Mouse (Mus musculus) midbrain, postnatal 0 days (tissue): Measurements from ENCODE around the gene Arap2. TPM values are rescaled to one million over a fixed set of nuclear protein-coding genes. Genes with fewer than 3 reads are reported as not detected.
"Not testable (repeated sequence)": the region's sequence is repeated elsewhere in the genome, so short reads cannot be mapped to it uniquely, and the experiment has no call there.

Experiments
- ATAC-seq: fragments of 200-750 bp; cut with Nextera tagmentation; 2 replicates; pipeline ENCODE4 v1.8.0; 2017; ENCODE audit warnings: moderate number of reproducible peaks, mild to moderate bottlenecking, moderate TSS enrichment, moderate library complexity; ENCODE audit not compliant: low FRiP score
- DNase-seq: peaks from one replicate; pipeline ENCODE4 v3.0.0-alpha.2; 2015; ENCODE audit warnings: low spot score
- H3K27ac ChIP-seq: fragments of 300-500 bp; sonication (generic); 2 replicates; pipeline ENCODE4 v1.5.1; 2014; ENCODE audit warnings: low read depth, mild to moderate bottlenecking, low read length, mixed read lengths
- H3K27me3 ChIP-seq: fragments of 300-500 bp; sonication (generic); 2 replicates; pipeline ENCODE4 v1.6.1; 2014; ENCODE audit warnings: low read length, control low read depth, mixed read lengths; ENCODE audit not compliant: insufficient read depth
- H3K36me3 ChIP-seq: fragments of 300-500 bp; sonication (generic); 2 replicates; pipeline ENCODE4 v1.6.1; 2014; ENCODE audit warnings: low read length, control low read depth, mixed read lengths; ENCODE audit not compliant: insufficient read depth
- H3K4me1 ChIP-seq: fragments of 300-500 bp; sonication (generic); 2 replicates; pipeline ENCODE4 v1.6.1; 2014; ENCODE audit warnings: mild to moderate bottlenecking, control low read depth, antibody characterized with exemption, low read length, mixed read lengths; ENCODE audit not compliant: insufficient read depth
- H3K4me2 ChIP-seq: fragments of 300-500 bp; sonication (generic); 2 replicates; pipeline ENCODE4 v1.6.1; 2014; ENCODE audit warnings: low read depth, mild to moderate bottlenecking, low read length, mixed read lengths; ENCODE audit not compliant: poor library complexity, severe bottlenecking
- H3K4me3 ChIP-seq: fragments of 300-500 bp; sonication (generic); 2 replicates; pipeline ENCODE4 v1.5.1; 2014; ENCODE audit warnings: low read depth, mild to moderate bottlenecking, low read length, moderate library complexity
- H3K9ac ChIP-seq: fragments of 300-500 bp; sonication (generic); replicated peaks from 2 replicates; pipeline ENCODE4 v1.6.1; 2014; ENCODE audit warnings: mild to moderate bottlenecking, low read length, moderate library complexity, mixed read lengths; ENCODE audit not compliant: poor library complexity, severe bottlenecking
- H3K9me3 ChIP-seq: fragments of 300-500 bp; sonication (generic); 2 replicates; pipeline ENCODE4 v1.6.1; 2016; ENCODE audit warnings: low read length, control low read depth
- CTCF ChIP-seq: IDR thresholded peaks from 2 replicates; pipeline ENCODE4 v1.5.1; 2016; ENCODE audit warnings: antibody characterized with exemption, mild to moderate bottlenecking
- WGBS: fragments of 180-500 bp; shearing (Covaris S2); extraction: QIAGEN DNeasy Blood & Tissue Kit; methylation state at CpG from one replicate; pipeline ENCODE4 v1.1.7; 2014; 5-methylcytosine and 5-hydroxymethylcytosine counted together
- polyA plus RNA-seq: library from polyadenylated mRNA; unstranded; fragments of >200 nt; fragmentation: Nextera tagmentation; extraction: Ambion mirVana; gene quantifications from 2 replicates; pipeline ENCODE4 v1.2.1, GENCODE M21; 2015
- total RNA-seq: library from RNA; depleted of rRNA; stranded (reverse); fragments of >200 nt; gene quantifications from 2 replicates; pipeline ENCODE4 v1.2.3, GENCODE M21; 2014

Gene Arap2
- total and polyA plus RNA-seq, 2 experiments from 2014 or later = 10.8 to 16.7 TPM

DNA sequence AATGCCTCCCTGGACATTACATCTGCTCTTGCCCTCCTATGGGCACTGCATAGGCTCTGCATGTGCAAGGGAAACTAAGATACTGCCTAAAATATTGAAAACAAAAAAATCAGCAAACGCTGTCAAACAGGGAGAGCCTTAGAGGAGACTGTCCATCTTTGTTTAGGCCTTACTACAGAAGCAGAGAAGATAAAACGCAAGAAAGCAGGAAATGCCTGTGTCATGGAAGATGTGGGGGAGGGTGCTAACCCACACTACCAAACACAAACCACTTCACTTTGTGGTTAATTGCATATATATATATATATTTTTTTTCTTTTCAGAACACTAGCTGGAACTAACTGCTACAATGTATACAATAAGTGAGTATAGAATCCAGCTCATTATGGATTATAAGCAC is 14.3 kb downstream of the Arap2 start:
- H3K9ac ChIP-seq = no peak overlapping the region

DNA sequence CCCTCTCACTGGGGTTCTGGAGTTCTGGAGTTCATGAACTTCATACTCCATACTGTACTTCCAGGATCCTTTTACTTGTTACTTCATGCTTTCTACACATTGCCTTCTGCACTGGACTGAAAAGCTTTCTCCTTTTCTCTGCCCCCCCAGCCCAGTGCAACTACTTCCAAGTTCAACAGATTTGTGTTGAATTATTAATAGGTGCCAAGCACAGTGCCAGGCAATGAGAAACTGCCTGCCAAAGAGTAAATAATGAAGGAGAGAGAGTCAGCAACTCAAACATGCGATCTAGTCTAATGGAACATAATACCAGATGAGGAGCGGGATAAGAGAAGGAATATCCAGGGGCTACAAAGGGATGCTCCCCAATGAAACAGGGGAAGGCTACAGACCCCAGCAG is 17.8 kb downstream of the Arap2 start:
- H3K9ac ChIP-seq = no peak overlapping the region
- WGBS = 75% methylated on average over 2 of the region's 2 CpGs
- DNase-seq (no peak), ATAC-seq (no peak)
- H3K4me2 ChIP-seq = no peak overlapping the region
- no peaks in the 10 kb centered on the region for H3K36me3 ChIP-seq
- H3K27ac ChIP-seq = no peak overlapping the region
- H3K9me3 ChIP-seq = no peaks in the 10 kb centered on the region
- TF ChIP-seq CTCF = no peak
- H3K4me3 ChIP-seq = no peak overlapping the region
- H3K4me1 ChIP-seq = no peaks in the 10 kb centered on the region
- no peaks in the 10 kb centered on the region for H3K27me3 ChIP-seq

More for the DNA sequence above, 14.3 kb downstream of the Arap2 start:
- Histone ChIP-seq H3K36me3 (no peaks in the 10 kb centered on the region), H3K4me1 (no peaks in the 10 kb centered on the region), H3K4me3 (no peak overlapping the region), H3K27me3 (no peaks in the 10 kb centered on the region), H3K27ac (no peak overlapping the region), H3K4me2 (no peak overlapping the region), H3K9me3 (no peaks in the 10 kb centered on the region)
- no peak for DNase-seq
- no peak for ATAC-seq
- TF ChIP-seq CTCF = no peak
- WGBS = 44% methylated on average over 2 of the region's 2 CpGs

DNA sequence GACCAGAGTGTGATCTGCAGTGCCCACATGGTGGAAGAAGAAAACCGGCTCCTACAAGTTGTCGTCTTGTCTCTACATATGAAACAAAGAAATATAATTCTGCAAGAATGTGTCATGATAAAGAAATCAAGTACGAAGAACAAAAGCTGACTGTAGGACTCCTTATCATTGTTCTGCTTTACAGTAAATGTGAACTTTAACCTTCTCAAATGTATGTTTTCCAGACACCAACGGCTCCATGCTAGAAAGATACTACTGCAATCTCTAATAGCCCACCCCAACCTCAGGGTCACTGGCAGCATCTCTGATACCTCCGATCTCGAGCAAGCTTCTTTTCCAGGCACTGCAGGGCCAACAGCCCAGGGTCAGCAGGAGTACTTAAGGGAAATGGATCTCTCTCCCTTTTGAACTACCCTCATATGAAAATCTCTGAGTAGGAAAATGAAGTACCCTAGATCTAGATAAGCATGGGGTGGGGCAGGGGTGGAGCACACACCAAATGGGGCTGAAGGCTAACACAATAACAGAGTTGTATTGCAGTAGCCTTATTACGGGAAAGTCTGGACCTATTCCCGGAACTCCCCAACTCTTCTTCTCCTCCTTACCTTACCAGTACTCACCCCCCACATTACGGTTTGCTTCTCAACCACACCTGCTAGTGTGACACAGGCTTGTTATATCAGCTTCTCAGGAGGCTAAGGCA is 22.6 kb downstream of the Arap2 start:
- no peak for TF ChIP-seq CTCF
- no peak for ATAC-seq
- Histone ChIP-seq H3K9ac (no peak overlapping the region), H3K36me3 (no peaks in the 10 kb centered on the region), H3K4me2 (no peak overlapping the region), H3K27me3 (no peaks in the 10 kb centered on the region), H3K4me3 (no peak overlapping the region), H3K9me3 (no peaks in the 10 kb centered on the region), H3K4me1 (no peaks in the 10 kb centered on the region), H3K27ac (no peak overlapping the region)
- no peak for DNase-seq
- WGBS = 92% methylated on average over 9 of the region's 9 CpGs

DNA sequence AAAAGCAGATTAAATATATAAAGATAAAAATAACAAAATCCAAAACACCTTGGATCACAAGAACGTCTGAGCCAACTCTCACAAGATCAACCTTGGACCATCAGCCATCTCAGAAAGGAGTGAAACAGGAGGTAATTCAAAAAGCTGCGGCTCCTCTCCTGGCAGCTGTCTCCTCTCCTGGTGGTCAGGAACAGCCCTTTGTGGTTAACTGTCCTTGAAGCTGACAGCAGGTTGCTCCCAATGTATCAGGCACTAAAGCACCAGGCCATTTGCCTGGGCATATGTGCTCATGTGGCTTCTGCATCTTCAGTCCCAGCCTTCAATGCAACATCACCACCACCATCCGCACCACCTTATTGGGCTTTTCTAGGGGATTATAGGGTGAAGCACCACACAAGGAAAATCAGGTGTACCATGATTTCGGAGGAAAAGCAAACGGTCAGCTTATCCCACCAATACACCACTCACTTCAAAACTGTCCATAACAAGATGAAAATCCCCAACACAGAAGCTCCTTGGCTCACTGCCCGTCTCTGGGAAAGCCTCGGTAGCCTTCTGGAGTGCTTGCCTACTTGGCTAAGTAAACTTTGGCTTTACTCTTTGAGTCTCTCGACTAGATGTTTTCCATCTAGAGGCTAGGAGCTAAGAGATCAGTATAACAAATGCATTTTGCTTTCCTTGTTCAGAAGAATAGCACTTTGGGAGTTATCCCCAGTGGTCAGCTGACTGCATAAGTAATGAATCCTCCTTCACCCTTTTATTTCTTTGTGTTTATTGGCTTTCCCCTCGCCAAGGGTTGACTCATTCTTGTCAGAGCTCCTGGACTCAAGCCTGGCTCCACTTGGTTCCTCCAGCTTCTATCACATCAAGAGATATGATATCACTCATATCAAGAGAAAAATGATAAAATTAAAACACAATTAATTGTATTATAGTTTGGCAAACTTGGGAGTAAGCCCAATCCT is 26.2 kb downstream of the Arap2 start:
- no peak overlapping the region for H3K4me3 ChIP-seq
- no peak for ATAC-seq
- no peaks in the 10 kb centered on the region for H3K36me3 ChIP-seq
- no peak overlapping the region for H3K27ac ChIP-seq
- no peak for TF ChIP-seq CTCF
- H3K4me1 ChIP-seq = no peaks in the 10 kb centered on the region
- no peaks in the 10 kb centered on the region for H3K9me3 ChIP-seq
- no peaks in the 10 kb centered on the region for H3K27me3 ChIP-seq
- H3K9ac ChIP-seq = no peak overlapping the region
- WGBS = 76% methylated on average over 9 of the region's 9 CpGs
- DNase-seq = no peak
- no peak overlapping the region for H3K4me2 ChIP-seq

DNA sequence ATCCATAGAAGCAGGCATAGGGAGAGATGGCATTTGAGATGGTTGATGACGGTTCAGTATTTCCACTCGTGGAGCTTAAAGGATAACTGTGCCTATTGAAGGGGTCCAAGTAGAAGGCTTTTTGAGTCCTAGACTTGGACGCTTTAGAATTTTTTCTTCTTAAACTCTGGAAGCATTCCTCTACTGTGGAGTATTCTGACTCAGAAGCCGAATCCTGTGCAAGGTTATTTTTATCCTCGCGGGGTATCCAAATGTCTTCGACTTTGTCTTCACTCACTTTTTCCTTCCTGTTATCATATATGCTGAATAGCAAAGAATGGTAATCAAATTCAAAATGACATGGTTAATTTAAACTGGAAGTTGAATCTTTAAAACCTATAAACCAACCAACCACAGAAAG is 35.4 kb downstream of the Arap2 start:
- not testable (repeated sequence) for H3K9ac ChIP-seq, H3K9me3 ChIP-seq, H3K27me3 ChIP-seq, H3K4me1 ChIP-seq, ATAC-seq, DNase-seq, H3K36me3 ChIP-seq, H3K4me3 ChIP-seq, H3K27ac ChIP-seq, H3K4me2 ChIP-seq
- 91% methylated on average over 7 of the region's 7 CpGs for WGBS

DNA sequence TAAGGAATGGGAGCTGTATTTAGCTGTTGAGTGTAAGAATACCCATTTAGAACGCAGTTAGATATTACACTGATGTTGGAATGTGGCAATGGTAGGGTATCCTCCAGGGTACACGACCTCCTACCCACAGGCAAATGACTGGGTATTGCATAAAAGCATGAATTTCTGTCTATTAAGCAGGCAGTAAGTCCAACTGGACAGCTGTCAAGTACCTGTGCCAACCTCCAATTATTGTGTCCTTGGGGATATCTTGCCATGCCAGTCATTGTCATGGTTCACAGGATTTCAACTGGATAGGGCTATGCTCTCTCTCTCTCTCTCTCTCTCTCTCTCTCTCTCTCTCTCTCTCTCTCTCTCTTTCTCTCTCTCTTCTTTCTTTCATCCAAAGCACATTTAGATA is 40.4 kb downstream of the Arap2 start:
- ATAC-seq (no peak), DNase-seq (no peak)
- H3K36me3 ChIP-seq = no peaks in the 10 kb centered on the region
- no peak overlapping the region for H3K4me3 ChIP-seq
- H3K9ac ChIP-seq = no peak overlapping the region
- H3K27me3 ChIP-seq = no peaks in the 10 kb centered on the region
- no peak overlapping the region for H3K4me2 ChIP-seq
- H3K4me1 ChIP-seq = no peaks in the 10 kb centered on the region
- no peaks in the 10 kb centered on the region for H3K9me3 ChIP-seq
- no peak overlapping the region for H3K27ac ChIP-seq
- WGBS = 77% methylated on average over 2 of the region's 2 CpGs
- no peak for TF ChIP-seq CTCF
